Mouse (Mus musculus): Measurements from ENCODE around the gene Crybb3.

Gene Crybb3

GRCm38 (mm10) chr5:113050581-113051185, 30.7 kb downstream of the Crybb3 start:
- in situ Hi-C loops (cut with MboI; ENCODE audit: low sequenced_read_pairs): loop anchor here (10.0 to 25.0 kb wide), 2 partner anchors 606 to 838 kb away; partner anchors contain the start of gene Gm6588

- in situ Hi-C loops (cut with MboI; ENCODE audit: low sequenced_read_pairs): loop anchor here (10.0 to 25.0 kb wide), 2 partner anchors 605 to 838 kb away; partner anchors contain the start of gene Gm6588
These were observed 31.5 kb downstream of the Crybb3 start for GRCm38 (mm10) chr5:113049876-113050275.

GRCm38 (mm10) chr5:113045511-113046273, 35.7 kb downstream of the Crybb3 start:
- in situ Hi-C loops (cut with MboI; ENCODE audit: low sequenced_read_pairs): no loop called here

- in situ Hi-C loops (cut with MboI; ENCODE audit: low sequenced_read_pairs): no loop called here
These were observed 37.9 kb downstream of the Crybb3 start for GRCm38 (mm10) chr5:113043531-113043930.

- in situ Hi-C loops (cut with MboI; ENCODE audit: low sequenced_read_pairs): no loop called here
These were observed 39.8 kb downstream of the Crybb3 start for GRCm38 (mm10) chr5:113041567-113042071.

GRCm38 (mm10) chr5:113040776-113041175, 40.6 kb downstream of the Crybb3 start:
- in situ Hi-C loops (cut with MboI; ENCODE audit: low sequenced_read_pairs): no loop called here

- in situ Hi-C loops (cut with MboI; ENCODE audit: low sequenced_read_pairs): no loop called here
These were observed 42.8 kb downstream of the Crybb3 start for GRCm38 (mm10) chr5:113038601-113039000.

- in situ Hi-C loops (cut with MboI; ENCODE audit: low sequenced_read_pairs): no loop called here
These were observed 46.0 kb downstream of the Crybb3 start for GRCm38 (mm10) chr5:113035094-113036047.

GRCm38 (mm10) chr5:113031201-113031754, 50.1 kb downstream of the Crybb3 start:
- in situ Hi-C loops (cut with MboI; ENCODE audit: low sequenced_read_pairs): no loop called here

GRCm38 (mm10) chr5:113030082-113030481, 51.3 kb downstream of the Crybb3 start:
- in situ Hi-C loops (cut with MboI; ENCODE audit: low sequenced_read_pairs): no loop called here

- in situ Hi-C loops (cut with MboI; ENCODE audit: low sequenced_read_pairs): no loop called here
These were observed 54.7 kb downstream of the Crybb3 start for GRCm38 (mm10) chr5:113026706-113027105.

Measured in CH12F3 (cell line).